Mouse (Mus musculus): ENCODE measurements around the gene Ercc2. TPM values are rescaled to one million over a fixed set of nuclear protein-coding genes. Genes with fewer than 3 reads are reported as not detected.

Gene Ercc2
- total and polyA plus RNA-seq, 3 experiments: 34.4 to 44.5 TPM; not detected in 1

DNA sequence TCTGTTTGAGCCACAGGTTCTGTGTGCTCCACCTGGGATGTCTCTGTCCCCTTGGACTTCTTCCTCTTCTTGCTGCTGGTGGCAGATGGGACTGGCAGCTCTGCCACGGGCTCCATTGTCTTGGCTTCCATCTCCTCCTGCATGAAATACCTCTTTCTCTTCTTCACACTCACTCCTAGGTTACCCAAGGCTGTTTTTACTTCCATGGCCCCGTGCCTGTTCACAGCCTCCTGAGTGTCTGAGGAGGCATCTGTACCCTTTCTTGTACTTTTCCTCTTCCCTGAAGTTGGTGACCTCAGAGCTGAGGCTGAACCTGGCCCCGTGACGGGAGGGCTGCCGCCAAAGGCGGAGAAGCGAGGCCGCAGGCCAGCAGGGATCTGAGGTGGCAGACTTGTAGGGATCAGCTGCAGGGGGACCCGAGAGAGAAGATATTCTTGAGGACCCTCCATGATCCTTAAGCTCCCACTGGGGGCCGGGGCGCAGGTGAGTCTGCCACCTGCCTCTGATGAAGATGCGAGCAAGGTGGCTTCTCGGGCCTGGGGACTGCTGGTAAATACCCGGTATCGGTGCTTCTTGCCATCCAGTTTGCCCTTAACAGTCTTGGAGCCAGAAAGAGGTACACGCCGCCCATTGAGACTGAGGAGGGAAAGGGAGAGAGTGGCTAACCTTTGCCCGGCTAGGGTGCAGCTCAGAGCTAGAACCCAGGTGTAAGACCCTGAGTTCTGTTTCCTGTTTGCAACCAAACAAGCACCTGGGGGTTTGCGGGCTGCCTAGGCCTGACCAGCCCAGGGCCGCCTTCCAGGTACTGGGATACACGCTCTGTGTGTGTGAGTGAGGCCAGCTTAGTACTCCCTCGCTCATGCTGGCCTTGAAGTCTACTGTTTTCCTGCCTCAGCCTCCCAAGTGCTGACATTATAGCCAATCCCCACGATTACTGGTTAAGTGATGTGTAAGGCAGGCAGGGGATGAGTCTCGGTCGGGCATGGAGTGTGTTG lies 24.1 kb upstream of the Ercc2 start:
- Histone ChIP-seq H3K36me3 (ENCODE audit: control insufficient read depth in 1 of 2, insufficient read depth in 2 of 2, low read length in 2 of 2) (0 out of 4 replicates have a peak, but pooled peaks cover 0 to 2% of the 10 kb centered on the region in 2 experiments), H3K27ac (ENCODE audit: control insufficient read depth, low read depth, low read length) (no peak overlapping the region), H3K27me3 (ENCODE audit: control insufficient read depth in 1 of 2, insufficient read depth in 2 of 2, low read length in 2 of 2) (no peaks in the 10 kb centered on the region), H3K79me2 (ENCODE audit: control insufficient read depth, insufficient read depth, low read length, poor library complexity) (peaks cover 10% of the 10 kb centered on the region), H3K4me3 (ENCODE audit: control insufficient read depth in 1 of 2, insufficient read depth in 1 of 2, low read depth in 2 of 2, low read length in 2 of 2) (peak overlapping the region in 1 of 2 experiments; percentile 58; a peak in 3 of 4 replicates), H3K9me3 (replicated peaks; ENCODE audit: insufficient read depth, low read length) (no peaks in the 10 kb centered on the region), H3K9ac (ENCODE audit: control insufficient read depth, low read depth, low read length, poor library complexity, severe bottlenecking) (no peak overlapping the region; the same call in 1 of the 2 replicates), H3K4me1 (ENCODE audit: control insufficient read depth in 1 of 2, insufficient read depth in 2 of 2, low read length in 2 of 2) (peaks cover 0 to 13% of the 10 kb centered on the region in 2 experiments; a peak in 2 of 4 replicates)
- TF ChIP-seq ZMIZ1 (IDR thresholded peaks at IDR 0.05; ENCODE audit: low read depth, low read length) (no peak), ZKSCAN1 (IDR thresholded peaks at IDR 0.05; ENCODE audit: low read depth, low read length) (no peak), MXI1 (IDR thresholded peaks at IDR 0.05; ENCODE audit: low read depth, low read length) (no peak), TBP (IDR thresholded peaks at IDR 0.05; ENCODE audit: low read depth, low read length) (no peak), SMC3 (IDR thresholded peaks at IDR 0.05; ENCODE audit: low read depth, low read length) (no peak), USF2 (IDR thresholded peaks at IDR 0.05; ENCODE audit: borderline replicate concordance in 1 of 2, insufficient read depth in 1 of 2, low read depth in 1 of 2, low read length in 2 of 2) (no peak), RAD21 (IDR thresholded peaks at IDR 0.05; ENCODE audit: low read depth, low read length) (no peak), CTCF (IDR thresholded peaks at IDR 0.05 in 2 of 3, conservative IDR thresholded peaks at IDR 0.05 in 1 of 3; ENCODE audit: control insufficient read depth in 1 of 3, insufficient read depth in 1 of 3, low read depth in 2 of 3, low read length in 3 of 3, poor library complexity in 1 of 3, severe bottlenecking in 1 of 3) (no peak), ETS1 (IDR thresholded peaks at IDR 0.05; ENCODE audit: low read depth, low read length) (no peak), ELF1 (IDR thresholded peaks at IDR 0.05; ENCODE audit: low read depth, low read length) (no peak), MYC (IDR thresholded peaks at IDR 0.05; ENCODE audit: low read depth, low read length) (no peak), MEF2A (IDR thresholded peaks at IDR 0.05; ENCODE audit: extremely low read depth, insufficient replicate concordance, low read depth, low read length, poor library complexity, severe bottlenecking) (no peak), MAX (IDR thresholded peaks at IDR 0.05; ENCODE audit: low read length) (no peak), NELFE (IDR thresholded peaks at IDR 0.05; ENCODE audit: low read depth, low read length) (no peak), KAT2A (conservative IDR thresholded peaks at IDR 0.05; ENCODE audit: low read depth, low read length) (no peak), NRF1 (IDR thresholded peaks at IDR 0.05; ENCODE audit: insufficient read depth, low read depth, low read length, poor library complexity, severe bottlenecking) (no peak), UBTF (IDR thresholded peaks at IDR 0.05; ENCODE audit: borderline replicate concordance, insufficient read depth, low read depth, low read length) (no peak), MYB (IDR thresholded peaks at IDR 0.05; ENCODE audit: low read depth, low read length) (no peak), ZNF384 (IDR thresholded peaks at IDR 0.05; ENCODE audit: low read depth, low read length) (no peak), RCOR1 (IDR thresholded peaks at IDR 0.05; ENCODE audit: low read depth, low read length) (no peak)
- no peak for DNase-seq (ENCODE audit: low read depth, low spot score)

All from MEL (cell line).